8 mouse cellular contexts compared by ENCODE assay signal in the genomic region with DNA sequence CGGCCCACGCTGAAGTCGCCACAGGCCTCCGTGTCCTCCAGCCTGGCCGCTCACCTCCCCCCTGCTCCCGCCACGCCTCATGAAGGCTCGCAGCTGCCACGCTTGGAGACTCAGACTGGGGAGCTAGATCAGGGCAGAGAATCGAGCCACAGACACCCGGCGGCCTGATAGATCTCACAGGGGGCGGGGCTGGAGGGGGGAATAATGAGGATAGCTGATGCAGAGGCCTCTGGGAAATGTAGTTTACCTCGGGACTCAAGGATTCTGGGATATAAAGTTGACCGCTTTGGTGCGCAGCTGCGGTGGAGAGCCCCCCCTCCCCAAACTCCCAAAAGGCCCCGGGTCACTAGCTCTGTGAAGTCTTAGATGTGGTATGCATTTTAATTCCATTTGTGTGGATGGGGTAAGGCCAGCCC. TPM values are rescaled to one million over a fixed set of nuclear protein-coding genes. Genes with fewer than 3 reads are reported as not detected.
DNase-seq lines count a peak whose midpoint lies in the region; ATAC-seq and TF ChIP-seq lines count a peak whose summit lies in the region.

A gene (minus strand): TSS at position 183 of the 416 bp plus-strand sequence.

- H3K9ac ChIP-seq in hindbrain, embryonic 16.5 days (ENCODE audit: low read depth, low read length): peak within 1 kb of the TSS; percentile 76

- ATAC-seq in hindbrain, embryonic 16.5 days: peak; percentile 96

- peaks cover 5% of the 10 kb centered on the region for H3K4me1 ChIP-seq in hindbrain, embryonic 16.5 days (ENCODE audit: control insufficient read depth, insufficient read depth, low read depth, low read length)

- H3K27me3 ChIP-seq in hindbrain, embryonic 16.5 days (replicated peaks; ENCODE audit: control insufficient read depth, insufficient read depth, low read length): no peaks in the 10 kb centered on the region

- H3K4me2 ChIP-seq in hindbrain, embryonic 16.5 days (ENCODE audit: low read length): peak within 1 kb of the TSS; percentile 88

- peak within 1 kb of the TSS; percentile 86 for H3K27ac ChIP-seq in gastrocnemius, adult 2 months
- peak within 1 kb of the TSS; percentile 86 for H3K27ac ChIP-seq in hindbrain, embryonic 16.5 days (ENCODE audit: low read depth, low read length)

- WGBS in hindbrain, embryonic 16.5 days: 0% methylated on average over 18 of the region's 18 CpGs

- no peaks in the 10 kb centered on the region for H3K36me3 ChIP-seq in hindbrain, embryonic 16.5 days (ENCODE audit: control insufficient read depth, insufficient read depth, low read length)

- TF ChIP-seq CTCF in gastrocnemius, adult 2 months (IDR thresholded peaks at IDR 0.05): no peak

- peak; percentile 45 for DNase-seq in T-cell, adult 2 months (ENCODE audit: low spot score)
- peak; percentile 85 to 87 for DNase-seq in cerebellum, postnatal 36 days
- DNase-seq in gastrocnemius, adult 2 months: peak; percentile 88
- DNase-seq in left cerebral cortex, adult 11 months (ENCODE audit: low spot score): peak; percentile 88
- DNase-seq in lung, postnatal 25 days (ENCODE audit: low spot score): peak; percentile 85
- peak; percentile 96 for DNase-seq in retina, postnatal 1 day
- peak; percentile 72 for DNase-seq in thymus, postnatal 4 days

- peak within 1 kb of the TSS; percentile 89 for H3K4me3 ChIP-seq in gastrocnemius, adult 2 months
- H3K4me3 ChIP-seq in hindbrain, embryonic 16.5 days (ENCODE audit: low read length): peak within 1 kb of the TSS; percentile 60

- no peaks in the 10 kb centered on the region for H3K9me3 ChIP-seq in hindbrain, embryonic 16.5 days (ENCODE audit: control insufficient read depth, low read length)

- intact Hi-C loops in gastrocnemius, adult 2 months (cut with DNase I): loop anchor here (1.0 to 5.0 kb wide), 2 partner anchors 104 to 128 kb away; a partner anchor contains a TSS

RNA-seq across cellular contexts. Expression of the gene that starts here (rescaled TPM):
- 1 to 10 TPM; 1.9 to 2.4 TPM for total RNA-seq in gastrocnemius, adult 2 months (2021)
- polyA plus RNA-seq in hindbrain, embryonic 16.5 days (2015; fragmentation: Nextera tagmentation; extraction: Ambion mirVana): 4.7 and 4.9 TPM in 2 replicates

Comparison
In these comparisons a context has a peak if more than half of its experiments do, and no peak if none do; other contexts are left out.
1. Peak in every context shown above with its lines: DNase-seq, ATAC-seq, H3K4me3 ChIP-seq and H3K27ac ChIP-seq.
2. DNase-seq: peak in every context shown above with its lines; median percentile 96 in retina, postnatal 1 day; 88 in gastrocnemius, adult 2 months; 88 in left cerebral cortex, adult 11 months; 86 in cerebellum, postnatal 36 days; 85 in lung, postnatal 25 days; 72 in thymus, postnatal 4 days; 45 in T-cell, adult 2 months.